Mouse (Mus musculus): ENCODE results near the gene Nhs. TPM values are rescaled to one million over a fixed set of nuclear protein-coding genes. Genes with fewer than 3 reads are reported as not detected.
"Not testable (repeated sequence)": the region's sequence is repeated elsewhere in the genome, so short reads cannot be mapped to it uniquely, and the experiment has no call there.

Gene Nhs
- polyA plus RNA-seq, 1 experiment from 2014 or later, result 0.95 TPM

DNA sequence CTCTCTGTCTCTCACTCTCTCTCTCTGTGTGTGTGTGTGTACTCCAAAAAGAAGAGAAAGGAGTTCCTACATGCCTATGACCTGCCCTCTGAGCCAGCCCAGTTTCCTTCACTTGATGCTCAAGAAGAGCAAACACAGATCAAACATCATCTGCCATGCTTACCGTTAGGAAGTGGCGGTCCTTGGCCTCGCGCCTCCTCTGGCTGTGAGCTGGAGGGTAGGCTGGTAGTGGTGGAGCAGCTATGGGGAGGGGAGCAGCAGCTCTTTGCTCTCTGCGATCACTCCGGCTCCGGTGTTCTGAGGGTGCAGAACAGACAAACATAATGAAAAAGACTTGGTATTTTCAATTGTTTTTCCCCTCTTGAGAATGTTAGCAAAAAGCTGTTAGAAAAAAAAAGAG lies 288.2 kb downstream of the Nhs start:
- H3K9ac ChIP-seq, result no peak overlapping the region
- H3K4me3 ChIP-seq, result no peak overlapping the region
- H3K9me3 ChIP-seq, result no peaks in the 10 kb centered on the region
- WGBS, result 76% methylated on average over 7 of the region's 7 CpGs
- no peak overlapping the region for H3K27ac ChIP-seq (replicated peaks)
- no peaks in the 10 kb centered on the region for H3K36me3 ChIP-seq
- no peaks in the 10 kb centered on the region; the same call in 1 of the 2 replicates for H3K27me3 ChIP-seq (replicated peaks)
- H3K4me1 ChIP-seq, result no peaks in the 10 kb centered on the region
- no peak for ATAC-seq (ENCODE audit: extremely low read depth, insufficient number of reproducible peaks, low FRiP score, low TSS enrichment)
- H3K4me2 ChIP-seq, result no peak overlapping the region

DNA sequence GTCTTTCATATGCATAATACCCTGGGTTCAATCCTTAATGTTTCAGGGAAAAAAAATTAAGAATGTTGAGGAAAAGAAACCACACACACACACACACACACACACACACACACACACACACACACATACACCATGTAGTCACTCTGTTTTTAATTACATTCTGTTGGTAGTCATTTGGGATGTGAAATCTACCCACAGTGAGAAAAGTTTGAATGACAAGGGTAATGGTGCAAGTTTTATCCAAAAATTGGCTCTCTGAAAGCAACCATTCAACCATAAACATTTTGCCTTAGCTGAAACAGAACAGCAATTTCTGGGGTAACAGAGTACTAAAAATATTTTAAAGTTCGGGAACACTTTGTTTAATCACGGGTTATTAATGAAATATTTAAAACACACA lies 303.9 kb downstream of the Nhs start:
- Histone ChIP-seq H3K4me1 (no peaks in the 10 kb centered on the region), H3K27ac (replicated peaks) (no peak overlapping the region), H3K4me3 (no peak overlapping the region), H3K4me2 (no peak overlapping the region), H3K27me3 (replicated peaks) (peaks cover 9% of the 10 kb centered on the region; the same call in 1 of the 2 replicates), H3K9ac (no peak overlapping the region), H3K36me3 (no peaks in the 10 kb centered on the region), H3K9me3 (no peaks in the 10 kb centered on the region)
- no peak for ATAC-seq (ENCODE audit: extremely low read depth, insufficient number of reproducible peaks, low FRiP score, low TSS enrichment)
- WGBS, result 82% methylated on average over 2 of the region's 2 CpGs

DNA sequence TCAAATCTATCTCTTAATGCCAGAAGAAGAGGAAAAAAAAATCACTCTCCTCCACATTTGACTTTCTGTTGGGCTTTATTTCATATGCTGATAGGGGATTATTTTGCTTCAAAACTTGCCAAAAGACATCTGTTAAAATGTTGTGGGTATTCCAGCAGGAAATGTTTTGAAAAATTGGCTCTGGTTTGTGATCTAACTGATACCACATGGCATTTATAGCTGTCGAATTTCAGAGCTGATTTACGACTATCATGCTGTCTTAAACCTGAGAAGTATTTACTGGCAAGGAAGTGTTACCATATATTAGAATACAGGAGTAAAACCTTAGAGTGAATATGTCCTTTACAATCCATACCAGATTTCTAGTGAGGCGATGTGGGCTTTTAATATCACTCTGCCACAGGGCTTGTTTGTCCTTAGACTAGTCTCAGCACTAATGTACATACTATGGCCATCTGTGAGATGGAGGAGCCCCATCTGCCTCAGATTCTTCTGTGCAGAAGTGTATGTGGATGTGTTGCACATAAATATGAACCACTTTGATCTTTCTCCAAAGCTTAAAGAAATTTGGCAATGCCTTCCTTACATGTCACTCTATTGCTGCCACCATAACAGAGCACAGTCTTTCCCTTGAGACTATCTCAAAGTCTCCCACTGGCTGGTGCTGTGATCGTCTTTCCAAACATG lies 305.8 kb downstream of the Nhs start:
- H3K4me3 ChIP-seq, result no peak overlapping the region
- no peaks in the 10 kb centered on the region for H3K4me1 ChIP-seq
- no peaks in the 10 kb centered on the region for H3K9me3 ChIP-seq
- no peak overlapping the region for H3K4me2 ChIP-seq
- WGBS, result 67% methylated on average over 4 of the region's 4 CpGs
- H3K27me3 ChIP-seq (replicated peaks), result peaks cover 9% of the 10 kb centered on the region; the same call in 1 of the 2 replicates
- no peaks in the 10 kb centered on the region for H3K36me3 ChIP-seq
- no peak overlapping the region for H3K27ac ChIP-seq (replicated peaks)
- no peak overlapping the region for H3K9ac ChIP-seq
- no peak for ATAC-seq (ENCODE audit: extremely low read depth, insufficient number of reproducible peaks, low FRiP score, low TSS enrichment)

DNA sequence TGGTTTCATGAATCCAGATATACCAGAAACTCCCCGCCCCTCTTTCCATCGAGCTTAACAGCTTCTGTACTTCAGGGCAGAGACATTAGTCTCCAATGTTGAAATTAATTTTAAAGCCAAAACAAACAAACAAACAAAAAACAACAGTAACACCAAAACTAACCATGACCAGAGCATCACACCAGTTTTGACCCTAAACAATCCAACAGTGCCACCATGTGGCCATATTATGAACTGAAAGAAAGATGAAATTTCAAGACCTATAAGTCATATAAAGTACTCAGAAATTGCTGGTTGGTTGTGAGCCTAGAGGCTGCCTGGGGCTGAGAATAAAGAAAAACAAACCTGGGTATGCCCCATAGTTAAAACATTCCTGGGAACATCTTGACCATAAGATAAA lies 333.3 kb downstream of the Nhs start:
- H3K4me1 ChIP-seq; H3K27ac ChIP-seq (replicated peaks); ATAC-seq (ENCODE audit: extremely low read depth, insufficient number of reproducible peaks, low FRiP score, low TSS enrichment); H3K27me3 ChIP-seq (replicated peaks); H3K4me2 ChIP-seq; H3K9me3 ChIP-seq; H3K36me3 ChIP-seq; H3K4me3 ChIP-seq; H3K9ac ChIP-seq: not testable (repeated sequence)
- 16% methylated on average over 2 of the region's 2 CpGs for WGBS

DNA sequence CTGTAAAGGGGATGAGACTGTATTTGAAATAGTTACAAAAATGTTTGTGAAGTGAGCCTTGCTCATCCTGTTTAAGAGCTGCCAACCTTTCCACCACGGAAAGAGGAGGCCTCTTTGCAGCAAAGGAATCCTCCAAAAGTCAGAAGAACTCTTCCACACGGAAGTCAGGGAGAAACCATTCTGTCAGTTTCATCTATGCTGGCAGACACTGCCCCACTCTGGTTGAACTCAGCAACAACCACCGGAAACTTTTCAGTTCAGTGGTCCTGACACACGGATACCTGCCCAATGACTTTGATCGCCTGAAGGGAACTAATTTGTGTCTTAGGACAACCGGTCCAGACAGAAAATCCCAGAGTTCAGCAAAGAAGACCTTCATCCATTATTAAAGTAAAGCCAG lies 369.3 kb downstream of the Nhs start:
- WGBS, result 22% methylated on average over 6 of the region's 6 CpGs
- Histone ChIP-seq H3K9me3 (no peaks in the 10 kb centered on the region), H3K36me3 (no peaks in the 10 kb centered on the region), H3K9ac (no peak overlapping the region), H3K4me3 (no peak overlapping the region), H3K27me3 (replicated peaks) (0 out of 2 replicates have a peak, but pooled peaks cover 3% of the 10 kb centered on the region), H3K27ac (replicated peaks) (no peak overlapping the region), H3K4me2 (no peak overlapping the region), H3K4me1 (no peaks in the 10 kb centered on the region)
- ATAC-seq (ENCODE audit: extremely low read depth, insufficient number of reproducible peaks, low FRiP score, low TSS enrichment), result no peak

Data from heart, embryonic 13.5 days (tissue).